Mouse (Mus musculus) forebrain, embryonic 15.5 days (tissue): ENCODE results near the gene St6galnac5. TPM values are rescaled to one million over a fixed set of nuclear protein-coding genes. Genes with fewer than 3 reads are reported as not detected.

Source experiments
- ATAC-seq: fragments of 200-750 bp; cut with Nextera tagmentation; replicated peaks from 2 replicates; pipeline ENCODE4 v1.8.0; 2017; ENCODE audit warnings: mild to moderate bottlenecking, moderate TSS enrichment, moderate library complexity
- H3K27ac ChIP-seq: fragments of 300-500 bp; sonication (generic); replicated peaks from 2 replicates; pipeline ENCODE4 v1.5.1; 2015; ENCODE audit warnings: mild to moderate bottlenecking, inconsistent platforms
- H3K27me3 ChIP-seq: fragments of 300-500 bp; sonication (generic); 2 replicates; pipeline ENCODE4 v1.6.1; 2015; ENCODE audit warnings: inconsistent platforms
- H3K36me3 ChIP-seq: fragments of 300-500 bp; sonication (generic); 2 replicates; pipeline ENCODE4 v1.6.1; 2015; ENCODE audit warnings: mild to moderate bottlenecking, inconsistent platforms
- H3K4me1 ChIP-seq: fragments of 300-500 bp; sonication (generic); 2 replicates; pipeline ENCODE4 v1.6.1; 2015; ENCODE audit warnings: inconsistent platforms
- H3K4me2 ChIP-seq: fragments of 300-500 bp; sonication (generic); replicated peaks from 2 replicates; pipeline ENCODE4 v1.6.1; 2015; ENCODE audit warnings: mild to moderate bottlenecking, inconsistent platforms
- H3K4me3 ChIP-seq: fragments of 300-500 bp; sonication (generic); 2 replicates; pipeline ENCODE4 v1.5.1; 2015; ENCODE audit warnings: mild to moderate bottlenecking, inconsistent platforms
- H3K9ac ChIP-seq: fragments of 300-500 bp; sonication (generic); replicated peaks from 2 replicates; pipeline ENCODE4 v1.6.1; 2015; ENCODE audit warnings: mild to moderate bottlenecking, inconsistent platforms
- H3K9me3 ChIP-seq: fragments of 300-500 bp; sonication (generic); 2 replicates; pipeline ENCODE4 v1.6.1; 2016; ENCODE audit warnings: inconsistent platforms
- WGBS: fragments of 180-500 bp; shearing (Covaris S2); methylation state at CpG from one replicate; pipeline ENCODE4 v1.1.7; 2015; ENCODE audit warnings: mixed read lengths; 5-methylcytosine and 5-hydroxymethylcytosine counted together
- polyA plus RNA-seq: library from polyadenylated mRNA; unstranded; fragments of >200 nt; fragmentation: Nextera tagmentation; extraction: Ambion mirVana; gene quantifications from 2 replicates; pipeline ENCODE4 v1.2.1, GENCODE M21; 2015

Gene St6galnac5
- polyA plus RNA-seq, 1 experiment from 2014 or later: 18.3 TPM

- H3K9me3 ChIP-seq: no peaks in the 10 kb centered on the region
- no peak overlapping the region for H3K27ac ChIP-seq
- 86% methylated on average over 11 of the region's 11 CpGs for WGBS
- H3K36me3 ChIP-seq: no peaks in the 10 kb centered on the region
- no peak for ATAC-seq
- H3K9ac ChIP-seq: 0 out of 2 replicates have a peak overlapping the region, but pooled peaks have one; percentile 10
- H3K4me1 ChIP-seq: peaks cover 31% of the 10 kb centered on the region
- peak overlapping the region; percentile 56 for H3K4me3 ChIP-seq
- 0 out of 2 replicates have a peak, but pooled peaks cover 3% of the 10 kb centered on the region for H3K27me3 ChIP-seq
- peak overlapping the region; percentile 95 for H3K4me2 ChIP-seq
Observed at GRCm38 (mm10) chr3:152979481-152980092, 2.5 kb downstream of the St6galnac5 start.

- Histone ChIP-seq H3K4me3 (no peak overlapping the region), H3K27me3 (no peaks in the 10 kb centered on the region), H3K36me3 (no peaks in the 10 kb centered on the region), H3K4me1 (no peaks in the 10 kb centered on the region), H3K27ac (no peak overlapping the region), H3K9ac (no peak overlapping the region), H3K9me3 (no peaks in the 10 kb centered on the region), H3K4me2 (no peak overlapping the region)
- WGBS: 81% methylated on average over 4 of the region's 4 CpGs
- no peak for ATAC-seq
Observed at GRCm38 (mm10) chr3:152971373-152971772, 10.7 kb downstream of the St6galnac5 start.

- Histone ChIP-seq H3K9ac (no peak overlapping the region), H3K4me1 (no peaks in the 10 kb centered on the region), H3K27me3 (no peaks in the 10 kb centered on the region), H3K27ac (no peak overlapping the region), H3K36me3 (no peaks in the 10 kb centered on the region), H3K9me3 (no peaks in the 10 kb centered on the region), H3K4me2 (no peak overlapping the region), H3K4me3 (no peak overlapping the region)
- ATAC-seq: no peak
- WGBS: 71% methylated on average over 16 of the region's 16 CpGs
Observed at GRCm38 (mm10) chr3:152969774-152970347, 12.2 kb downstream of the St6galnac5 start.

GRCm38 (mm10) chr3:152961855-152962376 lies 20.1 kb downstream of the St6galnac5 start:
- Histone ChIP-seq H3K27ac (no peak overlapping the region), H3K36me3 (no peaks in the 10 kb centered on the region), H3K4me1 (peaks cover 5% of the 10 kb centered on the region; the same call in 1 of the 2 replicates), H3K4me2 (no peak overlapping the region), H3K9me3 (no peaks in the 10 kb centered on the region), H3K27me3 (no peaks in the 10 kb centered on the region), H3K4me3 (no peak overlapping the region), H3K9ac (no peak overlapping the region)
- 84% methylated on average over 10 of the region's 10 CpGs for WGBS
- no peak for ATAC-seq

- no peak overlapping the region for H3K9ac ChIP-seq
- no peak for ATAC-seq
- H3K4me3 ChIP-seq: no peak overlapping the region
- H3K4me2 ChIP-seq: no peak overlapping the region
- no peaks in the 10 kb centered on the region for H3K36me3 ChIP-seq
- no peaks in the 10 kb centered on the region for H3K27me3 ChIP-seq
- WGBS: 71% methylated on average over 11 of the region's 11 CpGs
- peaks cover 5% of the 10 kb centered on the region; the same call in 1 of the 2 replicates for H3K4me1 ChIP-seq
- H3K9me3 ChIP-seq: no peaks in the 10 kb centered on the region
- no peak overlapping the region for H3K27ac ChIP-seq
Observed at GRCm38 (mm10) chr3:152958358-152959150, 23.5 kb downstream of the St6galnac5 start.

GRCm38 (mm10) chr3:152956771-152957170 lies 25.3 kb downstream of the St6galnac5 start:
- Histone ChIP-seq H3K4me3 (no peak overlapping the region), H3K36me3 (no peaks in the 10 kb centered on the region), H3K4me2 (no peak overlapping the region), H3K27ac (no peak overlapping the region), H3K9me3 (no peaks in the 10 kb centered on the region), H3K9ac (no peak overlapping the region), H3K4me1 (peaks cover 5% of the 10 kb centered on the region; the same call in 1 of the 2 replicates), H3K27me3 (no peaks in the 10 kb centered on the region)
- ATAC-seq: no peak
- 93% methylated on average over 4 of the region's 4 CpGs for WGBS

- 83% methylated on average over 5 of the region's 5 CpGs for WGBS
- Histone ChIP-seq H3K27me3 (no peaks in the 10 kb centered on the region), H3K36me3 (no peaks in the 10 kb centered on the region), H3K27ac (no peak overlapping the region), H3K4me2 (no peak overlapping the region), H3K9me3 (no peaks in the 10 kb centered on the region), H3K4me3 (no peak overlapping the region), H3K4me1 (peaks cover 5% of the 10 kb centered on the region; the same call in 1 of the 2 replicates), H3K9ac (no peak overlapping the region)
- no peak for ATAC-seq
Observed at GRCm38 (mm10) chr3:152956038-152956437, 26.0 kb downstream of the St6galnac5 start.

GRCm38 (mm10) chr3:152951634-152952545 lies 30.2 kb downstream of the St6galnac5 start:
- H3K9ac ChIP-seq: no peak overlapping the region
- no peak overlapping the region for H3K4me2 ChIP-seq
- no peak overlapping the region for H3K4me3 ChIP-seq
- H3K9me3 ChIP-seq: no peaks in the 10 kb centered on the region
- no peak overlapping the region for H3K27ac ChIP-seq
- H3K36me3 ChIP-seq: no peaks in the 10 kb centered on the region
- WGBS: 72% methylated on average over 11 of the region's 11 CpGs
- no peaks in the 10 kb centered on the region for H3K4me1 ChIP-seq
- ATAC-seq: no peak
- H3K27me3 ChIP-seq: no peaks in the 10 kb centered on the region

GRCm38 (mm10) chr3:152950914-152951313 lies 31.1 kb downstream of the St6galnac5 start:
- H3K4me3 ChIP-seq: no peak overlapping the region
- no peak overlapping the region for H3K9ac ChIP-seq
- no peak overlapping the region for H3K27ac ChIP-seq
- H3K36me3 ChIP-seq: no peaks in the 10 kb centered on the region
- H3K4me1 ChIP-seq: no peaks in the 10 kb centered on the region; the same call in 1 of the 2 replicates
- no peaks in the 10 kb centered on the region for H3K9me3 ChIP-seq
- ATAC-seq: no peak
- no peaks in the 10 kb centered on the region for H3K27me3 ChIP-seq
- H3K4me2 ChIP-seq: no peak overlapping the region
- WGBS: 91% methylated on average over 9 of the region's 9 CpGs

- H3K4me2 ChIP-seq: no peak overlapping the region
- WGBS: 97% methylated on average over 5 of the region's 5 CpGs
- H3K27me3 ChIP-seq: no peaks in the 10 kb centered on the region
- no peaks in the 10 kb centered on the region for H3K36me3 ChIP-seq
- H3K27ac ChIP-seq: no peak overlapping the region
- no peaks in the 10 kb centered on the region for H3K9me3 ChIP-seq
- no peak for ATAC-seq
- no peak overlapping the region for H3K9ac ChIP-seq
- H3K4me1 ChIP-seq: no peaks in the 10 kb centered on the region; the same call in 1 of the 2 replicates
- no peak overlapping the region for H3K4me3 ChIP-seq
Observed at GRCm38 (mm10) chr3:152950299-152950698, 31.7 kb downstream of the St6galnac5 start.

GRCm38 (mm10) chr3:152949233-152949777 lies 32.7 kb downstream of the St6galnac5 start:
- no peak overlapping the region for H3K4me2 ChIP-seq
- no peak overlapping the region for H3K27ac ChIP-seq
- no peaks in the 10 kb centered on the region; the same call in 1 of the 2 replicates for H3K4me1 ChIP-seq
- H3K9me3 ChIP-seq: no peaks in the 10 kb centered on the region
- no peak for ATAC-seq
- no peak overlapping the region for H3K4me3 ChIP-seq
- no peaks in the 10 kb centered on the region for H3K36me3 ChIP-seq
- no peak overlapping the region for H3K9ac ChIP-seq
- H3K27me3 ChIP-seq: no peaks in the 10 kb centered on the region
- WGBS: 94% methylated on average over 15 of the region's 15 CpGs
